Mouse (Mus musculus): Measurements from ENCODE around the gene Cmklr1. TPM values are rescaled to one million over a fixed set of nuclear protein-coding genes. Genes with fewer than 3 reads are reported as not detected.

Gene Cmklr1
- polyA plus RNA-seq, 1 experiment from 2014 or later = 1.2 TPM

- Histone ChIP-seq H3K27me3 (replicated peaks; ENCODE audit: control insufficient read depth, insufficient read depth, low read length) (no peaks in the 10 kb centered on the region; the same call in 1 of the 2 replicates), H3K4me3 (ENCODE audit: low read length) (no peak overlapping the region), H3K36me3 (ENCODE audit: control insufficient read depth, insufficient read depth, low read length) (no peaks in the 10 kb centered on the region), H3K9me3 (ENCODE audit: control insufficient read depth, low read length) (no peaks in the 10 kb centered on the region), H3K27ac (ENCODE audit: low read depth, low read length) (no peak overlapping the region), H3K4me2 (ENCODE audit: low read length) (no peak overlapping the region), H3K4me1 (ENCODE audit: control insufficient read depth, insufficient read depth, low read depth, low read length) (peaks cover 2% of the 10 kb centered on the region; the same call in 1 of the 2 replicates), H3K9ac (ENCODE audit: low read depth, low read length) (no peak overlapping the region)
- ATAC-seq = no peak
- 55% methylated on average over 9 of the region's 9 CpGs for WGBS
Measured at GRCm38 (mm10) chr5:113633037-113633714, 17.1 kb downstream of the Cmklr1 start.

GRCm38 (mm10) chr5:113630116-113630515, 20.1 kb downstream of the Cmklr1 start:
- no peak for ATAC-seq
- H3K9me3 ChIP-seq (ENCODE audit: control insufficient read depth, low read length) = no peaks in the 10 kb centered on the region
- H3K4me3 ChIP-seq (ENCODE audit: low read length) = no peak overlapping the region
- no peak overlapping the region for H3K4me2 ChIP-seq (ENCODE audit: low read length)
- H3K9ac ChIP-seq (ENCODE audit: low read depth, low read length) = no peak overlapping the region
- no peaks in the 10 kb centered on the region for H3K36me3 ChIP-seq (ENCODE audit: control insufficient read depth, insufficient read depth, low read length)
- H3K27ac ChIP-seq (ENCODE audit: low read depth, low read length) = no peak overlapping the region
- peaks cover 2% of the 10 kb centered on the region; the same call in 1 of the 2 replicates for H3K4me1 ChIP-seq (ENCODE audit: control insufficient read depth, insufficient read depth, low read depth, low read length)
- H3K27me3 ChIP-seq (replicated peaks; ENCODE audit: control insufficient read depth, insufficient read depth, low read length) = no peaks in the 10 kb centered on the region; the same call in 1 of the 2 replicates
- 62% methylated on average over 10 of the region's 10 CpGs for WGBS

- Histone ChIP-seq H3K27me3 (replicated peaks; ENCODE audit: control insufficient read depth, insufficient read depth, low read length) (no peaks in the 10 kb centered on the region; the same call in 1 of the 2 replicates), H3K4me2 (ENCODE audit: low read length) (no peak overlapping the region), H3K4me3 (ENCODE audit: low read length) (no peak overlapping the region), H3K36me3 (ENCODE audit: control insufficient read depth, insufficient read depth, low read length) (no peaks in the 10 kb centered on the region), H3K9ac (ENCODE audit: low read depth, low read length) (no peak overlapping the region), H3K9me3 (ENCODE audit: control insufficient read depth, low read length) (no peaks in the 10 kb centered on the region), H3K4me1 (ENCODE audit: control insufficient read depth, insufficient read depth, low read depth, low read length) (peaks cover 2% of the 10 kb centered on the region; the same call in 1 of the 2 replicates), H3K27ac (ENCODE audit: low read depth, low read length) (no peak overlapping the region)
- WGBS = 84% methylated on average over 3 of the region's 3 CpGs
- no peak for ATAC-seq
Measured at GRCm38 (mm10) chr5:113629248-113629647, 21.0 kb downstream of the Cmklr1 start.

- Histone ChIP-seq H3K27ac (ENCODE audit: low read depth, low read length) (no peak overlapping the region), H3K4me2 (ENCODE audit: low read length) (no peak overlapping the region), H3K4me3 (ENCODE audit: low read length) (no peak overlapping the region), H3K4me1 (ENCODE audit: control insufficient read depth, insufficient read depth, low read depth, low read length) (no peaks in the 10 kb centered on the region), H3K36me3 (ENCODE audit: control insufficient read depth, insufficient read depth, low read length) (no peaks in the 10 kb centered on the region), H3K27me3 (replicated peaks; ENCODE audit: control insufficient read depth, insufficient read depth, low read length) (no peaks in the 10 kb centered on the region; the same call in 1 of the 2 replicates), H3K9me3 (ENCODE audit: control insufficient read depth, low read length) (no peaks in the 10 kb centered on the region), H3K9ac (ENCODE audit: low read depth, low read length) (no peak overlapping the region)
- WGBS = 65% methylated on average over 11 of the region's 11 CpGs
- ATAC-seq = no peak
Measured at GRCm38 (mm10) chr5:113627820-113628437, 22.3 kb downstream of the Cmklr1 start.

GRCm38 (mm10) chr5:113626991-113627390, 23.2 kb downstream of the Cmklr1 start:
- H3K36me3 ChIP-seq (ENCODE audit: control insufficient read depth, insufficient read depth, low read length) = no peaks in the 10 kb centered on the region
- H3K4me2 ChIP-seq (ENCODE audit: low read length) = no peak overlapping the region
- 85% methylated on average over 5 of the region's 5 CpGs for WGBS
- no peaks in the 10 kb centered on the region; the same call in 1 of the 2 replicates for H3K27me3 ChIP-seq (replicated peaks; ENCODE audit: control insufficient read depth, insufficient read depth, low read length)
- no peak overlapping the region for H3K9ac ChIP-seq (ENCODE audit: low read depth, low read length)
- no peaks in the 10 kb centered on the region for H3K4me1 ChIP-seq (ENCODE audit: control insufficient read depth, insufficient read depth, low read depth, low read length)
- no peak overlapping the region for H3K27ac ChIP-seq (ENCODE audit: low read depth, low read length)
- no peak for ATAC-seq
- H3K4me3 ChIP-seq (ENCODE audit: low read length) = no peak overlapping the region
- H3K9me3 ChIP-seq (ENCODE audit: control insufficient read depth, low read length) = no peaks in the 10 kb centered on the region

- no peak overlapping the region for H3K4me3 ChIP-seq (ENCODE audit: low read length)
- 87% methylated on average over 8 of the region's 8 CpGs for WGBS
- no peak for ATAC-seq
Measured at GRCm38 (mm10) chr5:113626352-113626751, 23.9 kb downstream of the Cmklr1 start.

GRCm38 (mm10) chr5:113625068-113625467, 25.2 kb downstream of the Cmklr1 start:
- 83% methylated on average over 4 of the region's 4 CpGs for WGBS
- H3K9me3 ChIP-seq (ENCODE audit: control insufficient read depth, low read length) = no peaks in the 10 kb centered on the region

More at GRCm38 (mm10) chr5:113626352-113626751, 23.9 kb downstream of the Cmklr1 start:
- no peaks in the 10 kb centered on the region for H3K36me3 ChIP-seq (ENCODE audit: control insufficient read depth, insufficient read depth, low read length)
- no peak overlapping the region for H3K4me2 ChIP-seq (ENCODE audit: low read length)
- no peaks in the 10 kb centered on the region for H3K9me3 ChIP-seq (ENCODE audit: control insufficient read depth, low read length)
- no peaks in the 10 kb centered on the region for H3K4me1 ChIP-seq (ENCODE audit: control insufficient read depth, insufficient read depth, low read depth, low read length)
- no peaks in the 10 kb centered on the region; the same call in 1 of the 2 replicates for H3K27me3 ChIP-seq (replicated peaks; ENCODE audit: control insufficient read depth, insufficient read depth, low read length)
- no peak overlapping the region for H3K27ac ChIP-seq (ENCODE audit: low read depth, low read length)
- H3K9ac ChIP-seq (ENCODE audit: low read depth, low read length) = no peak overlapping the region

GRCm38 (mm10) chr5:113623052-113623451, 27.2 kb downstream of the Cmklr1 start:
- no peaks in the 10 kb centered on the region for H3K4me1 ChIP-seq (ENCODE audit: control insufficient read depth, insufficient read depth, low read depth, low read length)
- WGBS = 21% methylated on average over 1 of the region's 2 CpGs
- H3K4me2 ChIP-seq (ENCODE audit: low read length) = no peak overlapping the region
- no peak overlapping the region for H3K9ac ChIP-seq (ENCODE audit: low read depth, low read length)
- no peak overlapping the region for H3K27ac ChIP-seq (ENCODE audit: low read depth, low read length)
- no peak for ATAC-seq
- H3K36me3 ChIP-seq (ENCODE audit: control insufficient read depth, insufficient read depth, low read length) = no peaks in the 10 kb centered on the region
- no peaks in the 10 kb centered on the region for H3K27me3 ChIP-seq (replicated peaks; ENCODE audit: control insufficient read depth, insufficient read depth, low read length)
- no peaks in the 10 kb centered on the region for H3K9me3 ChIP-seq (ENCODE audit: control insufficient read depth, low read length)
- no peak overlapping the region for H3K4me3 ChIP-seq (ENCODE audit: low read length)

More at GRCm38 (mm10) chr5:113625068-113625467, 25.2 kb downstream of the Cmklr1 start:
- Histone ChIP-seq H3K27me3 (replicated peaks; ENCODE audit: control insufficient read depth, insufficient read depth, low read length) (no peaks in the 10 kb centered on the region; the same call in 1 of the 2 replicates), H3K36me3 (ENCODE audit: control insufficient read depth, insufficient read depth, low read length) (no peaks in the 10 kb centered on the region), H3K4me2 (ENCODE audit: low read length) (no peak overlapping the region), H3K4me1 (ENCODE audit: control insufficient read depth, insufficient read depth, low read depth, low read length) (no peaks in the 10 kb centered on the region), H3K4me3 (ENCODE audit: low read length) (no peak overlapping the region), H3K27ac (ENCODE audit: low read depth, low read length) (no peak overlapping the region), H3K9ac (ENCODE audit: low read depth, low read length) (no peak overlapping the region)
- ATAC-seq = no peak

GRCm38 (mm10) chr5:113620999-113621398, 29.2 kb downstream of the Cmklr1 start:
- WGBS = 81% methylated on average over 7 of the region's 7 CpGs
- Histone ChIP-seq H3K4me2 (ENCODE audit: low read length) (no peak overlapping the region), H3K4me1 (ENCODE audit: control insufficient read depth, insufficient read depth, low read depth, low read length) (no peaks in the 10 kb centered on the region), H3K27me3 (replicated peaks; ENCODE audit: control insufficient read depth, insufficient read depth, low read length) (no peaks in the 10 kb centered on the region), H3K27ac (ENCODE audit: low read depth, low read length) (no peak overlapping the region), H3K9me3 (ENCODE audit: control insufficient read depth, low read length) (no peaks in the 10 kb centered on the region), H3K9ac (ENCODE audit: low read depth, low read length) (no peak overlapping the region; the same call in 1 of the 2 replicates), H3K36me3 (ENCODE audit: control insufficient read depth, insufficient read depth, low read length) (no peaks in the 10 kb centered on the region), H3K4me3 (ENCODE audit: low read length) (no peak overlapping the region)
- no peak for ATAC-seq

Measured in hindbrain, embryonic 16.5 days (tissue).